Mouse (Mus musculus) CD8-positive naive resting alpha-beta T cell, adult 2 months (primary cell): ENCODE measurements around the gene Gm6880.
A peak's percentile ranks its signal among the peaks of the same experiment; 100 is the strongest.
"Not testable (repeated sequence)": the region's sequence is repeated elsewhere in the genome, so short reads cannot be mapped to it uniquely, and the experiment has no call there.

ENCODE experiments used
- DNase-seq, 2 experiments: peaks; one replicate each; pipeline ENCODE4 v3.0.0; 2022; ENCODE audit warnings: low read depth in 2 of 2, low spot score in 2 of 2

Gene Gm6880

GRCm38 (mm10) chrX:74481349-74481885, at the start of gene Gm6880:
Gene Gm6880, minus strand, starts transcription at chrX:74481399.
- DNase-seq = not testable (repeated sequence)

GRCm38 (mm10) chrX:74517461-74517860, 36.3 kb upstream of the Gm6880 start:
- not testable (repeated sequence) for DNase-seq

GRCm38 (mm10) chrX:74497131-74497530, 15.9 kb upstream of the Gm6880 start:
- no peak for DNase-seq

GRCm38 (mm10) chrX:74452773-74453172, 28.4 kb downstream of the Gm6880 start:
- peak in 1 of 2 experiments; percentile 10 for DNase-seq

- no peak for DNase-seq
Observed at GRCm38 (mm10) chrX:74451157-74451912, 29.9 kb downstream of the Gm6880 start.
